Mouse (Mus musculus) kidney, postnatal 0 days (tissue): ENCODE results near the gene 1110065P20Rik. TPM values are rescaled to one million over a fixed set of nuclear protein-coding genes. Genes with fewer than 3 reads are reported as not detected.

Experiments used
- ATAC-seq: fragments of 200-750 bp; cut with Nextera tagmentation; replicated peaks from 2 replicates; pipeline ENCODE4 v1.8.0; 2017; ENCODE audit warnings: low read depth, moderate number of reproducible peaks, moderate TSS enrichment, moderate library complexity; ENCODE audit not compliant: low FRiP score
- DNase-seq: peaks from one replicate; pipeline ENCODE4 v3.0.0-alpha.2; 2016; ENCODE audit warnings: low spot score
- H3K27ac ChIP-seq: fragments of 300-500 bp; sonication (generic); 2 replicates; pipeline ENCODE4 v1.5.1; 2014; ENCODE audit warnings: mild to moderate bottlenecking
- H3K27me3 ChIP-seq: fragments of 300-500 bp; sonication (generic); 2 replicates; pipeline ENCODE4 v1.6.1; 2014; ENCODE audit warnings: low read length, mixed read lengths; ENCODE audit not compliant: insufficient read depth
- H3K36me3 ChIP-seq: fragments of 300-500 bp; sonication (generic); 2 replicates; pipeline ENCODE4 v1.6.1; 2014; ENCODE audit warnings: low read length, mixed read lengths; ENCODE audit not compliant: insufficient read depth
- H3K4me1 ChIP-seq: fragments of 300-500 bp; sonication (generic); replicated peaks from 2 replicates; pipeline ENCODE4 v1.6.1; 2014; ENCODE audit warnings: antibody characterized with exemption, low read length, mixed read lengths; ENCODE audit not compliant: insufficient read depth
- H3K4me2 ChIP-seq: fragments of 300-500 bp; sonication (generic); 2 replicates; pipeline ENCODE4 v1.6.1; 2014; ENCODE audit warnings: mild to moderate bottlenecking, low read length, moderate library complexity, mixed read lengths
- H3K4me3 ChIP-seq: fragments of 300-500 bp; sonication (generic); replicated peaks from 2 replicates; pipeline ENCODE4 v1.5.1; 2014; ENCODE audit warnings: low read depth, low read length
- H3K9ac ChIP-seq: fragments of 300-500 bp; sonication (generic); 2 replicates; pipeline ENCODE4 v1.6.1; 2014; ENCODE audit warnings: low read depth, low read length
- H3K9me3 ChIP-seq: fragments of 300-500 bp; sonication (generic); replicated peaks from 2 replicates; pipeline ENCODE4 v1.6.1; 2016; ENCODE audit warnings: low read length, inconsistent platforms, mixed read lengths
- CTCF ChIP-seq: IDR thresholded peaks from 2 replicates; pipeline ENCODE4 v1.5.1; 2016; ENCODE audit warnings: antibody characterized with exemption, low read depth, mild to moderate bottlenecking, moderate library complexity
- WGBS: fragments of 180-500 bp; shearing (Covaris S2); extraction: QIAGEN DNeasy Blood & Tissue Kit; methylation state at CpG from one replicate; pipeline ENCODE4 v1.1.7; 2014; 5-methylcytosine and 5-hydroxymethylcytosine counted together
- polyA plus RNA-seq: library from polyadenylated mRNA; unstranded; fragments of >200 nt; fragmentation: Nextera tagmentation; extraction: Ambion mirVana; gene quantifications from 2 replicates; pipeline ENCODE4 v1.2.1, GENCODE M21; 2015

Gene 1110065P20Rik
- polyA plus RNA-seq, 1 experiment from 2014 or later: 80.9 TPM

DNA sequence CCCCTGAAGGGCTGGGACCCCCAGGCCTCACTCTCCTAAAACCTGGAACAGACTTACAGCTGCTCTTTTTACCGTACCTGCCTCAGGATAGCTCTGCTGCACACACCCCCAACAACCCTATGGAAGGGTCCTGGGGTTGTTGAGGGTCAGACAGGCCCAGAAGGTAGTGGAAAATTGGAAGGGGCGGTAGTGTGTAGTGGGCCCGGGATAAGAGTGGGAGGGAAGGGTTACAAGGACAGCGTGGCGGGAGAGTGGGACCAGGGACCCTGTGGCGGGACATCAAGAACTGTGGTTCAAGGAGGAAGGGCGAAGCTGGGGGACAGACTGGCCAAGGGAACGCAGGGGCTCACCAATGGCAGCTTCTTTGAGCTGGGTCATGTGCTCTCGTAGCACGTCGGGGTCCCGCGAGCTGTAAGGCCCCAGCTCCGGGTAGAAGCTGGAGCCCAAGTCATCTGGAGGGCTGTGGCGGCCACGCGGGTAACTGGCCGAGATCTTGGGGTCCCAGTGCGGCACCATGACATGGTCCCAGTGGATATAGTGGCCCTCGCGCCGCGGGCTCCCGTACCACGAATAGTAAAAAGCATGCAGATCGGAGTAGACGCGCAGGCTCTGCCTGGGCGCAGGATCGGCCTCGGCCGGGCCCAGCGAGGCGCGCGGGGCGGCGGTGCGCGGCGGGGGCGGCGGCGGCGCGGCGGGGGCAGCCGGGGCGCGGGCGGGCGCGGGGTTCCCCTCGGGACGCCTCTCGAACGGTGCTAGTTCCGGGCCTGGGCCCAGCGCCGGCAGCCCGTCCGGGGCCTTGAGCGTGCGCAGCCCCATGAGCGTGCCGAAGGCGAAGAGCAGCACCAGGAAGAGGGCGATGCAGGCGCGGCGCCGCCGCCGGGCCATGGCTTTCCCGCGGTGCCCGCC is 10.5 kb upstream of the 1110065P20Rik start, which contains the start of gene Maneal:
Gene Maneal (minus strand): TSS at position 889 of the 906 bp plus-strand sequence.
- no peak for TF ChIP-seq CTCF
- 4% methylated on average over 52 of the region's 77 CpGs for WGBS
- no peaks in the 10 kb centered on the region for H3K36me3 ChIP-seq
- no peaks in the 10 kb centered on the region for H3K9me3 ChIP-seq
- DNase-seq (no peak), ATAC-seq (no peak; the same call in 1 of the 2 replicates)
- peaks cover 8% of the 10 kb centered on the region; the same call in 1 of the 2 replicates for H3K4me1 ChIP-seq
- H3K4me3 ChIP-seq: peak within 1 kb of the TSS; percentile 40
- no peak within 1 kb of the TSS for H3K9ac ChIP-seq
- H3K27me3 ChIP-seq: peaks cover 18% of the 10 kb centered on the region
- H3K27ac ChIP-seq: no peak within 1 kb of the TSS
- peak within 1 kb of the TSS; percentile 65 for H3K4me2 ChIP-seq

DNA sequence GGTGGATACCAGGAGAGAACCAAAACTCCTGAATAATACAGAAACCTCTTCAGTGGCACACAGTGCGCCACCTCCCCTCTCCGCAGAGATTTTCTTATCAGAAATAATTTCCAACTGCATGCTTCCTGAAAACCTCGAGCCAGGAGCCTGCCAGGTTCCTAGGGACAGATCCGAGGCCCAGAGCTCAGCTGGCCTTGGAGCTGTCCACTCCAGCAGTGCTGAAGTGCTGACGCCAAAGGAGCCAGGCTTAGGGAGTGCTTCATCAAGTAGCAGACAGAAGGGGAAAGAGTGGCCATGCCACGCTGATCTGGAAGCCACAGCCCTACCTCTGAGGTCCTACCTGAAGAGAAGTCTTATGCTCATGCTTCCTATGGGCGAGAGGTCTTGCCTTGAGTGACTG is 9.4 kb upstream of the 1110065P20Rik start:
- Histone ChIP-seq H3K9me3 (no peaks in the 10 kb centered on the region), H3K9ac (no peak overlapping the region), H3K4me1 (peaks cover 8% of the 10 kb centered on the region; the same call in 1 of the 2 replicates), H3K4me3 (no peak overlapping the region), H3K27ac (no peak overlapping the region), H3K27me3 (peaks cover 18% of the 10 kb centered on the region), H3K36me3 (0 out of 2 replicates have a peak, but pooled peaks cover 3% of the 10 kb centered on the region), H3K4me2 (no peak overlapping the region)
- TF ChIP-seq CTCF: no peak
- DNase-seq (peak; percentile 84), ATAC-seq (no peak)
- WGBS: 4% methylated on average over 7 of the region's 7 CpGs

DNA sequence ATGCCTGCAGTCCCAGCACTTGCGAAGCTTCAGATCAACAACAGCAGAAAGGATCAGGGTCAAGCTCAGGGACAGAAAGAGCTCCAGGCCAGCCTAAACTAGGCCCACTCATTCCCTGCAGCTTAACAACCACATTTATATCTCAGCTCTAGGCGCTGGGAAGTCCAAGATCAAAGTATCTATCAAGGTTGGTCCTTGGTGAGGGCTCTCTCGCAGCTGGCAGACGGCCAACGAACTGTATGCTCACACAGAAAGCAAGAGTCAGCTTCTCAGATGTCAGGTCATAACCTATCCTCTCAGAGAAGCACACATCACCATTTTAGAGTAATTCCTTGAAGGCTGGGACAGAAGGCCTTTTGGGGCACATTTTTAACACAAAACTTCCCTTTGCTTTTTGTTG is 7.4 kb upstream of the 1110065P20Rik start:
- peaks cover 19% of the 10 kb centered on the region for H3K36me3 ChIP-seq
- DNase-seq (no peak), ATAC-seq (no peak)
- no peaks in the 10 kb centered on the region for H3K9me3 ChIP-seq
- H3K9ac ChIP-seq: no peak overlapping the region
- no peak overlapping the region for H3K27ac ChIP-seq
- H3K27me3 ChIP-seq: peaks cover 18% of the 10 kb centered on the region
- H3K4me3 ChIP-seq: no peak overlapping the region
- no peak for TF ChIP-seq CTCF
- H3K4me1 ChIP-seq: peaks cover 8% of the 10 kb centered on the region; the same call in 1 of the 2 replicates
- WGBS: 36% methylated on average over 5 of the region's 5 CpGs
- H3K4me2 ChIP-seq: no peak overlapping the region

DNA sequence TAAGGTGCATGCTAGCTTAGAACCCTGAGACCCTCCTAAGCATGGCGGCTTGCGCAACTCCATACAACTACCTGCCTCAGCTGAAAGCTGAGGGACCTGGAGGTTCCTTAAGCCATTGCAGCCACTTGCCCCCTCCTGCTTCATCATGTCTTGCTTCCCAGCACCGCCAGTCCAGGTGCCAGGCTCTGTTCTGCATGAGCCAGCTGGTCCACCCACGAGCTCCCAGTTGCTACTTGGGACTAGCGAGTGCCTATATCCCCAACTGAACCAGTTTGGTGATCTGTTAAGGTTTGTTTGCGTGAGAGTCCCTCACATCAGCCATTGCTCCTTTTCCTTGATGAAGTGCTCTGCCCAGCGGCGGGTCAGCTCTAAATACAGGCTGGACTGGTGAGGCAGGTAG is 5.3 kb upstream of the 1110065P20Rik start:
- ATAC-seq: no peak
- Histone ChIP-seq H3K4me3 (no peak overlapping the region), H3K36me3 (peaks cover 21% of the 10 kb centered on the region), H3K27me3 (peaks cover 6% of the 10 kb centered on the region), H3K9me3 (no peaks in the 10 kb centered on the region), H3K4me2 (no peak overlapping the region), H3K4me1 (peaks cover 8% of the 10 kb centered on the region), H3K27ac (no peak overlapping the region), H3K9ac (no peak overlapping the region)
- DNase-seq: no peak
- WGBS: 93% methylated on average over 8 of the region's 8 CpGs
- TF ChIP-seq CTCF: no peak

DNA sequence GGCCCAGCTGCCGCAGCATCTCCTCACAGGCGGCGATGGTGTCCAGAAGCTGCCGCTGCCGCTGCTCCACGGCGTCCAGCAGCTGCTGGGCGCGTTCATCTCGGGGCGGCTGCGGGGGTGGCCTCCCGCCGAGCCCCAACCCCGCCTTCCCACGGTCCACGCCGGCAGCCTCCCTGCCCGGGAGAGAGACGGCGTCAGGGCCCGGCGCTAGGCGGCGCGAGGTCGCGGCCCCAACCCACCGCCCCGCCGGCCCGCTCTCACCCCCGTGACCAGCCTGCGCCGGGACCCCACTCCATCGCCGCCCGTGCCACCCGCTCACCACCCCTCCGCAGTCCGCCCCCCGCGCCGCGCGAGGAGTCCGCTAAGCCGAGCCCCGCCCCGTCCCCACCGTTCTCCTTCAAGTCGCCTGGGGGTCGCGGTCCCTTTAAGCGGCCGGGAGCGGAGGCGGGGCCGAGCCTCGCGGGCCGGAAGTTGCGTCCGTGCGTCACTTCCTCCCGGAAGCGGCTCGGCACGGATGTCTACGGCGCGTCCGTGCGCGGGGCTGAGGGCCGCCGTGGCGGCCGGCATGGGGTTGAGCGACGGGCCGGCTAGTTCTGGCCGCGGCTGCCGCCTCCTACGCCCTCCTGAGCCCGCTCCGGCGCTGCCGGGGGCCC is 609 bp downstream of the 1110065P20Rik start, which contains the start of gene Yrdc:
Gene Yrdc (plus strand): TSS at position 419 of the 653 bp plus-strand sequence.
- H3K9ac ChIP-seq: peak within 1 kb of the TSS; percentile 90

DNA sequence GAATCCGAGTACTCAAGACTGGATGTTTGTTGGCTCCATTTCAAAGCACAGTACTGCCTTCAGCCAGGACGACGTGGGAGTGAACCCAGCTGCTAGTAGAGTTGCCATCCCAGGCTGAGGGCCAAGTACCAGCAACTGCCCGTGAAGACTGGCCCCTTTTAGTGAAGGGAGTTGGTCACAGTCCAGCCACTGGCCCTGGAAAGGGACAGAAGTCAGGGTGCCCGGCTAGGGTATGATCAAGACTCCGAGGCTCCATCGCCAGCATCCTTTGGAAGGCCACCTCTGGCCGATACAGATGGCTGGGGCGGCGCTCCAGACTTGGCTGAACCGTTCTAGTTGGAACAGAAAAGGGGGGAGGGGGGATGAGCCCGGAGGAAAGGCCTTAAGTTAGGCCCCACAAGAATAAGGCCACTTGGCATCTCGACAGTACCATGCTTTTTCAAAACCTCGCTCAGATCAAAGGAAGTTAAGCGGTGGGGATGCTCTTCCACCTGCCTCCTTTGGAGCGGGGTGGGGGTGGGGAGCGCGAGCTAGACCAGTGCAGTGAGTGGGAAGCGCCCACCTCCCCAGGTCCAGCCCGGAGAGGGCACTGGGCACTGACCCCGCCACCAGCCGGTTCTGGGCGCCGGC is 1.2 kb downstream of the 1110065P20Rik start:
- H3K4me3 ChIP-seq: peak overlapping the region; percentile 96
- no peaks in the 10 kb centered on the region for H3K9me3 ChIP-seq
- no peaks in the 10 kb centered on the region for H3K27me3 ChIP-seq
- no peak for TF ChIP-seq CTCF
- peak overlapping the region; percentile 97 for H3K27ac ChIP-seq
- H3K36me3 ChIP-seq: peaks cover 16% of the 10 kb centered on the region
- peaks cover 16% of the 10 kb centered on the region for H3K4me1 ChIP-seq
- DNase-seq: peak; percentile 62
- no peak; the same call in 1 of the 2 replicates for ATAC-seq
- H3K9ac ChIP-seq: peak overlapping the region; percentile 90
- 1% methylated on average over 24 of the region's 24 CpGs for WGBS
- peak overlapping the region; percentile 92 for H3K4me2 ChIP-seq

More for the DNA sequence above, 609 bp downstream of the 1110065P20Rik start, which contains the start of gene Yrdc:
- peak; percentile 93 for ATAC-seq
- H3K36me3 ChIP-seq: peaks cover 18% of the 10 kb centered on the region
- peak within 1 kb of the TSS; percentile 92 for H3K4me2 ChIP-seq
- peak within 1 kb of the TSS; percentile 97 for H3K27ac ChIP-seq
- TF ChIP-seq CTCF: no peak
- H3K4me3 ChIP-seq: peak within 1 kb of the TSS; percentile 96
- H3K4me1 ChIP-seq: peaks cover 16% of the 10 kb centered on the region
- H3K27me3 ChIP-seq: no peaks in the 10 kb centered on the region
- 0% methylated on average over 60 of the region's 90 CpGs for WGBS
- no peaks in the 10 kb centered on the region for H3K9me3 ChIP-seq
- DNase-seq: peak; percentile 96
